Mouse (Mus musculus) brain, embryonic 14.5 days (tissue): ENCODE measurements around the gene Rapgef3.

Experiments
- CTCF ChIP-seq: fragments of 200-500 bp; IDR thresholded peaks from 2 replicates; pipeline ENCODE4 v1.5.1; 2012; ENCODE audit warnings: inconsistent platforms, mild to moderate bottlenecking, moderate library complexity, borderline replicate concordance; ENCODE audit not compliant: insufficient read depth, insufficient read length; ENCODE audit errors: extremely low read depth
- POLR2A ChIP-seq: fragments of 200-500 bp; IDR thresholded peaks from 2 replicates; pipeline ENCODE4 v1.6.1; 2012; ENCODE audit warnings: mild to moderate bottlenecking, inconsistent platforms, borderline replicate concordance; ENCODE audit not compliant: poor library complexity, insufficient read depth, insufficient read length, severe bottlenecking; ENCODE audit errors: extremely low read depth

DNA sequence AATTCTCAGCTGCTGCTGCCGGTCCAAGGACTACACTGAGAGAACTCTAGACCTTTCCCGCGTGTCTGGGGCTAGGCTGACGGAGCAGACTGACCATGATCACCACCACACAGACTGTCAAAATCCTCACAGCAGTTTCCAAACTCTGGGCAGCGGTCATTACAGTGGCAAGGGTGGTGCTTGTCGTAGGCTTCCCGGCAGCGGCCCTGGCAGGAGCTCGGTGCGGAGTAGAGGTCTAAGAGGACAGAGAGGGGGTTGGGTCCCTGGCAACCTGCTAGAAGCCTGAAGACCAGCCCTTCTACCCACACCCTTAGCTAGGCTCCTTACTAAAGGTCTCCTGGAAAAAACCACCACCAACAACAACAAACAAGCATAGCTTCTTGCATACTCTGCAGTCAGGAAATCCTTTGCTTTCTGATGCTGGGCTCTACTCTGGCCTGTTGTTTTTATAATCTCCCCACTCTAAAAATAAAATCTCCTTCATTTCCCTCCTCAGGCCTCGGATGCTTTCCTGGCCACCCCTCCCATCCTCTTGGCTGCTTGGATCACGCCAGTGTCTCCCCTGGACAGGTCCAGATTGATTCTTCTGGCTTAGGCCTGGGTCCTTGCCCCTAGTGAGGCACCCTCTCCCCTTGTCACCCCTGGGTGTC lies 47.6 kb downstream of the Rapgef3 start:
- no peak for TF ChIP-seq POLR2A
- no peak for TF ChIP-seq CTCF
